Mouse (Mus musculus): ENCODE data around the gene Pcp4l1. TPM values are rescaled to one million over a fixed set of nuclear protein-coding genes. Genes with fewer than 3 reads are reported as not detected.
A peak's percentile ranks its signal among the peaks of the same experiment; 100 is the strongest.

The Pcp4l1 gene
- polyA plus RNA-seq, 1 experiment = 326 TPM

DNA sequence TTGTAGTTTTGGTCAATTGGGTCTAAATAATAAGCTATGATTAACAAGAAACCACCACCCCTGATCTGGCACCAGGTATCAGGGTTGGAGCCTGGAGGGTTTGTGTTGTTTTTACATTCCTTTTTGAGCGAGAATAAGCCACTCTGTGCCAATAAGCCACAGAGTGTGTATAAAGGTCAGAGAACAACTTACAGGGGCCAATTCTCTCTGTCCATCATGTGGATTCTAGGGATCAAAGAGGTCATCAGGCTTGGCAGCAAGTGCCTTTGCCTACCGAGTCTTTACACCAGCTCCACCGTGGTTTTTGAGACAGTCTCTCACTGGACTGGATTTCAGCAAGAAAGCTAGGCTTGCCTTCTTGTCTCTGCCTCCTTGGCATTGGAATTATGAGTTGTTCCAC lies 16.8 kb upstream of the Pcp4l1 start:
- WGBS = 56% methylated on average over 3 of the region's 3 CpGs
- peaks cover 8% of the 10 kb centered on the region for H3K4me1 ChIP-seq (ENCODE audit: control insufficient read depth, insufficient read depth, low read length)
- no peak overlapping the region for H3K4me3 ChIP-seq (ENCODE audit: insufficient read depth, low read depth, low read length)
- TF ChIP-seq POLR2A (IDR thresholded peaks at IDR 0.05; ENCODE audit: insufficient read depth, low read depth, low read length) = no peak
- TF ChIP-seq CTCF (IDR thresholded peaks at IDR 0.05; ENCODE audit: insufficient read depth, low read depth, low read length) = no peak
- H3K27ac ChIP-seq (ENCODE audit: insufficient read depth, low read depth, low read length) = no peak overlapping the region

- TF ChIP-seq CTCF (IDR thresholded peaks at IDR 0.05; ENCODE audit: insufficient read depth, low read depth, low read length) = no peak
- no peak for TF ChIP-seq POLR2A (IDR thresholded peaks at IDR 0.05; ENCODE audit: insufficient read depth, low read depth, low read length)
- no peak overlapping the region for H3K4me3 ChIP-seq (ENCODE audit: insufficient read depth, low read depth, low read length)
- WGBS = 9% methylated on average over 4 of the region's 4 CpGs
Measured at GRCm38 (mm10) chr1:171209409-171209808, 13.3 kb upstream of the Pcp4l1 start.

DNA sequence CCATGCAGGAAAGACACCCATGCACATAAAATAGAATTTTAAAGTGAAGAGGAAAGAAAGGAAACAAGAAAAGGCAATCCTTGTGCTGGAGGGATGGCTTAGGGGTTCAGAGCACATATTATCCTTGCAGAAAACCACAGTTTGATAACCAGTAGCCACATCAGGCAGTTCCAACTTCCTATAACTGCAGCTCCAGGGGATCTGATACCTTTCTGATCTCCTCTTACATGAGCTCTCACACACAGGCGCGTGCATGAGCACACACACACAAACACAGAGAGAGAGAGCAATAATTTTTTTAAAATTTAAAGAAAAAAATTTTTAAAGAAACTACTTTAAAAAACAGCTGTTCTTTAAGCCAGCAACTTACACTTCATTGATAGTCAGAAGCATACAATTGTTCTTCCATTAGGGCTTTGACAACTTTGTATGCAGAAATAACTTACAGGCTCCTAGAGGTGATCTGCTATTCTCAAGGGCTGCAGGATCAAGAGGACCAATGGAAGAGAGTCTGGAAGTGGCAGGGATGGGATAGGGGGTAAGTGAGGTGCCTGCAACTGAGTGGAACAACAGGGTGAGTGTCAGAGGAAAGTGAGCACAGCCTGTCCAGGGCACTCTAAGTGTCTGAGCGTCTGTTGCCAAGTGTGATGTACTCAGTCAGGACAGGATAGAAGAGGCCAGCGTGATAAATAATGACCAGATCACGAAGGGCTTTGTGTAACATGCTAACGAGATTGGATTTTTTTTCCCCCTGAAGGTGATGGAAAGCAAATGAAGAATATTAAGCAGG lies 9.8 kb upstream of the Pcp4l1 start:
- 72% methylated on average over 6 of the region's 6 CpGs for WGBS
- no peak for TF ChIP-seq CTCF (IDR thresholded peaks at IDR 0.05; ENCODE audit: insufficient read depth, low read depth, low read length)
- TF ChIP-seq POLR2A (IDR thresholded peaks at IDR 0.05; ENCODE audit: insufficient read depth, low read depth, low read length) = no peak
- H3K27ac ChIP-seq (ENCODE audit: insufficient read depth, low read depth, low read length) = no peak overlapping the region

More at GRCm38 (mm10) chr1:171209409-171209808, 13.3 kb upstream of the Pcp4l1 start:
- H3K27ac ChIP-seq (ENCODE audit: insufficient read depth, low read depth, low read length) = peak overlapping the region; percentile 82
- peaks cover 8% of the 10 kb centered on the region for H3K4me1 ChIP-seq (ENCODE audit: control insufficient read depth, insufficient read depth, low read length)

DNA sequence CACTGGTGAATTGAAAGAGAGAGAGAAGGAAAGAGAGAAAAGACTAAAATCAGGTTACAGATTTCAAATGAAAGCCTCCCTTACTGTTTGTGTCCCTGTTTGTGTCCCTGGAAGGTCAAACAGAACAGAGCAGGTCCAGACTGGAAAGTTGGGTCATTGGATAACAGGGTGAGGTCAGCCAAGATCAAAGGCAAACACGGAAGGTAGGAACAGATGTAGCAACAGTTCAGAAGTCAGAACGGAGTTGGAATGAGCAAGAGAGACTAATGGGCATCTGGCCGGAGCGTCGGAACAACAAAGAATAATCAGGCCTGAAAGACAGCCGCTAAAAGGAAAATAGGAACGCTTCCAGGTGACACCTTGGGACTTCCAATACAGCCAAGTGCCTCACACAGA lies 8.2 kb upstream of the Pcp4l1 start:
- no peak for TF ChIP-seq CTCF (IDR thresholded peaks at IDR 0.05; ENCODE audit: insufficient read depth, low read depth, low read length)
- TF ChIP-seq POLR2A (IDR thresholded peaks at IDR 0.05; ENCODE audit: insufficient read depth, low read depth, low read length) = no peak
- H3K4me3 ChIP-seq (ENCODE audit: insufficient read depth, low read depth, low read length) = no peak overlapping the region
- no peaks in the 10 kb centered on the region for H3K4me1 ChIP-seq (ENCODE audit: control insufficient read depth, insufficient read depth, low read length)
- no peak overlapping the region for H3K27ac ChIP-seq (ENCODE audit: insufficient read depth, low read depth, low read length)
- WGBS = 73% methylated on average over 7 of the region's 7 CpGs

More for the DNA sequence above, 9.8 kb upstream of the Pcp4l1 start:
- no peak overlapping the region for H3K4me3 ChIP-seq (ENCODE audit: insufficient read depth, low read depth, low read length)
- H3K4me1 ChIP-seq (ENCODE audit: control insufficient read depth, insufficient read depth, low read length) = peaks cover 3% of the 10 kb centered on the region; the same call in 1 of the 2 replicates

- 62% methylated on average over 11 of the region's 11 CpGs for WGBS
- TF ChIP-seq CTCF (IDR thresholded peaks at IDR 0.05; ENCODE audit: insufficient read depth, low read depth, low read length) (no peak), POLR2A (IDR thresholded peaks at IDR 0.05; ENCODE audit: insufficient read depth, low read depth, low read length) (no peak)
- no peak overlapping the region for H3K4me3 ChIP-seq (ENCODE audit: insufficient read depth, low read depth, low read length)
- H3K4me1 ChIP-seq (ENCODE audit: control insufficient read depth, insufficient read depth, low read length) = no peaks in the 10 kb centered on the region
- H3K27ac ChIP-seq (ENCODE audit: insufficient read depth, low read depth, low read length) = no peak overlapping the region
Measured at GRCm38 (mm10) chr1:171203471-171204248, 7.6 kb upstream of the Pcp4l1 start.

- 100% methylated on average over 1 of the region's 1 CpGs for WGBS
- Histone ChIP-seq H3K27ac (ENCODE audit: insufficient read depth, low read depth, low read length) (no peak overlapping the region), H3K4me1 (ENCODE audit: control insufficient read depth, insufficient read depth, low read length) (no peaks in the 10 kb centered on the region), H3K4me3 (ENCODE audit: insufficient read depth, low read depth, low read length) (no peak overlapping the region)
- TF ChIP-seq CTCF (IDR thresholded peaks at IDR 0.05; ENCODE audit: insufficient read depth, low read depth, low read length) (no peak), POLR2A (IDR thresholded peaks at IDR 0.05; ENCODE audit: insufficient read depth, low read depth, low read length) (no peak)
Measured at GRCm38 (mm10) chr1:171200769-171201168, 4.7 kb upstream of the Pcp4l1 start.

DNA sequence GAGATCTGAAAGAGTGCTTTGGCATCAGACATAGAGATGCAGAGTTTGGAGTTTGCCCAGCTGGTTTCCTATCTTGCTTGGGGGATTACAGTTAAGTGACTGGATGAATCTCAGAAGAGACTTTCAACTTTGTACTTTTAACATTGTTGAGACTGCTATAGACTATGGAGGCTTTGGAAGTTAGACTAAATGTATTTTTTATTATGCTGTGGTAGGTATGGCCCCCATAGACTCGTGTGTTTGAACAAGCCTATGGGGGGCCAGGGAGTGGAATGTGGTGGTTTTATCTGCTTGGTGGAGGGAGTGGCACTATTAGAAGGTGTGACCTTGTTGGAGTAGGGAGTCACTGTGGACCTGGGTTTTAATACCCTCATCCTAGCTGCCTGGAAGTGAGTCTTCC lies 3.5 kb upstream of the Pcp4l1 start:
- H3K4me1 ChIP-seq (ENCODE audit: control insufficient read depth, insufficient read depth, low read length) = no peaks in the 10 kb centered on the region
- H3K27ac ChIP-seq (ENCODE audit: insufficient read depth, low read depth, low read length) = no peak overlapping the region
- H3K4me3 ChIP-seq (ENCODE audit: insufficient read depth, low read depth, low read length) = no peak overlapping the region
- no peak for TF ChIP-seq POLR2A (IDR thresholded peaks at IDR 0.05; ENCODE audit: insufficient read depth, low read depth, low read length)
- no peak for TF ChIP-seq CTCF (IDR thresholded peaks at IDR 0.05; ENCODE audit: insufficient read depth, low read depth, low read length)
- WGBS = 58% methylated on average over 1 of the region's 1 CpGs

DNA sequence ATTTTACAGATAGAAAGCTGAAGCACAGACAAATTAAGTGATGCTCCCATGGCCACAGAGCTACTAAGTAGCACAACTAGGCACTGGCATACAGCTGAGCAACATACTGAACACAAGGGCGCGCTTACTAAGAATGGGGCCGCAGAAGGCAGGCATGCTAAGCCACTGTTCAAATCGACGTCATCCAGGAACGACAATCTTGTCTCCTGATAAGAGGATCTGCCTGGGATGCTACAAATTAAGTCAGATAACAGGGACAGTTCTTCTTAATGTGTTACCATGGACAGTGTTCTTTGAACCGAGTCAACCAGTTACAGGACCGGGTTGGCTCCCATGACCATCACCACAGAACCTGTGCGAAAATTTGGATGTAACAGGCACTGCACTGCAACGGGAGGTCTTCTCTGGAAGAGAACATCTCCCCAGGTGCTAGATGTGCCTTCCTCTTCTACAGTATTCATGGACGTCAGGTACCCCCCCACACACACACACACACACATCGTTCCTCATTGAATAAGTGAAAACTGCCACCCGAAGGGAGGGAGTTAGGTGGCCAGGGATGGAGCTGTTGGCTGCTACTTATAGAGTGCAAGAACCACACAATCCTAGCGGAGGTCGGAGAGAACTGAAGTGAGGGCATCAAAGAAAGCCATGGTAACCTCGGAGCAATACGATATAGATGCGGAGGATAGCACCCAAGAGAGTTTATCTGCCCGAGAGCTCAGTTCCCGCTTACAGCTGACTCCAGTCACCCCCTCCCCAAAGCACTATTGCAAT lies 834 bp downstream of the Pcp4l1 start:
- no peak for TF ChIP-seq CTCF (IDR thresholded peaks at IDR 0.05; ENCODE audit: insufficient read depth, low read depth, low read length)
- TF ChIP-seq POLR2A (IDR thresholded peaks at IDR 0.05; ENCODE audit: insufficient read depth, low read depth, low read length) = no peak
- H3K27ac ChIP-seq (ENCODE audit: insufficient read depth, low read depth, low read length) = peak overlapping the region; percentile 77
- peaks cover 8% of the 10 kb centered on the region for H3K4me1 ChIP-seq (ENCODE audit: control insufficient read depth, insufficient read depth, low read length)
- 12% methylated on average over 20 of the region's 20 CpGs for WGBS
- H3K4me3 ChIP-seq (ENCODE audit: insufficient read depth, low read depth, low read length) = peak overlapping the region; percentile 79

All from olfactory bulb, adult 2 months (tissue).